Comparison of ENCODE assay signal across 14 mouse cellular contexts in genomic region chr12:109457836-109458235, GRCm38 (mm10). TPM values are rescaled to one million over a fixed set of nuclear protein-coding genes. Genes with fewer than 3 reads are reported as not detected.
A peak's percentile ranks its signal among the peaks of the same experiment; 100 is the strongest.
DNase-seq lines count a peak whose midpoint lies in the region; ATAC-seq lines count a peak whose summit lies in the region.
"Had no signal": no experiment of that assay in that cellular context is flagged by ENCODE, and none has a peak within 500 bp of the region (broad histone marks: within the 10 kb centered on the region; RNA-seq: fewer than 3 reads in every experiment).

No protein-coding gene starts in this region.

- no peak for DNase-seq in hindbrain, embryonic 10.5 days (ENCODE audit: low spot score)
- DNase-seq in midbrain, embryonic 14.5 days = no peak
- DNase-seq in liver, embryonic 13.5 days = no peak
- DNase-seq in B cell, adult 2 months = no peak
- DNase-seq: adrenal gland, postnatal 36 days; heart, adult 18-20 months; kidney, adult 18-20 months; kidney, postnatal 36 days; left cerebral cortex, postnatal 4 days; lung, postnatal 10 days; thymus, adult 18-20 months had no signal

- ATAC-seq in hindbrain, embryonic 16.5 days = no peak
- no peak for ATAC-seq in midbrain, embryonic 12.5 days (ENCODE audit: low FRiP score, low read depth)
- no peak for ATAC-seq in midbrain, embryonic 14.5 days (ENCODE audit: low FRiP score, low TSS enrichment)
- ATAC-seq in forebrain, embryonic 13.5 days = no peak
- no peak for ATAC-seq in liver, embryonic 13.5 days (ENCODE audit: low read depth)

- WGBS in hindbrain, embryonic 10.5 days = 18% methylated on average over 8 of the region's 8 CpGs
- 30% methylated on average over 8 of the region's 8 CpGs for WGBS in hindbrain, embryonic 16.5 days
- WGBS in midbrain, embryonic 12.5 days = 25% methylated on average over 8 of the region's 8 CpGs
- 16% methylated on average over 8 of the region's 8 CpGs for WGBS in midbrain, embryonic 14.5 days
- WGBS in forebrain, embryonic 13.5 days = 20% methylated on average over 8 of the region's 8 CpGs
- 42% methylated on average over 8 of the region's 8 CpGs for WGBS in liver, embryonic 13.5 days (ENCODE audit: insufficient replicate concordance)

- H3K9ac ChIP-seq in hindbrain, embryonic 16.5 days (ENCODE audit: low read depth, low read length) = no peak overlapping the region
- H3K9ac ChIP-seq in midbrain, embryonic 12.5 days (replicated peaks) = no peak overlapping the region
- no peak overlapping the region for H3K9ac ChIP-seq in midbrain, embryonic 14.5 days (replicated peaks; ENCODE audit: low read length)
- no peak overlapping the region for H3K9ac ChIP-seq in forebrain, embryonic 13.5 days
- H3K9ac ChIP-seq in liver, embryonic 13.5 days = no peak overlapping the region

- H3K4me2 ChIP-seq in hindbrain, embryonic 16.5 days (ENCODE audit: low read length) = no peak overlapping the region
- H3K4me2 ChIP-seq in midbrain, embryonic 12.5 days (replicated peaks) = no peak overlapping the region
- no peak overlapping the region for H3K4me2 ChIP-seq in midbrain, embryonic 14.5 days (ENCODE audit: low read length)
- H3K4me2 ChIP-seq in forebrain, embryonic 13.5 days = no peak overlapping the region
- H3K4me2 ChIP-seq in liver, embryonic 13.5 days = no peak overlapping the region

- peaks cover 100% of the 10 kb centered on the region for H3K27me3 ChIP-seq in hindbrain, embryonic 10.5 days (ENCODE audit: insufficient read depth, poor library complexity, severe bottlenecking)
- H3K27me3 ChIP-seq in hindbrain, embryonic 16.5 days (replicated peaks; ENCODE audit: control insufficient read depth, insufficient read depth, low read length) = peaks cover 40% of the 10 kb centered on the region
- peaks cover 98% of the 10 kb centered on the region for H3K27me3 ChIP-seq in midbrain, embryonic 12.5 days
- peaks cover 52% of the 10 kb centered on the region for H3K27me3 ChIP-seq in midbrain, embryonic 14.5 days (ENCODE audit: control insufficient read depth, insufficient read depth, low read length)
- H3K27me3 ChIP-seq in forebrain, embryonic 13.5 days = peaks cover 81% of the 10 kb centered on the region
- peaks cover 81% of the 10 kb centered on the region for H3K27me3 ChIP-seq in liver, embryonic 13.5 days

- H3K4me1 ChIP-seq in hindbrain, embryonic 10.5 days (replicated peaks) = peaks cover 74% of the 10 kb centered on the region
- peaks cover 15% of the 10 kb centered on the region for H3K4me1 ChIP-seq in hindbrain, embryonic 16.5 days (ENCODE audit: control insufficient read depth, insufficient read depth, low read depth, low read length)
- H3K4me1 ChIP-seq in midbrain, embryonic 12.5 days = peaks cover 60% of the 10 kb centered on the region
- peaks cover 38% of the 10 kb centered on the region for H3K4me1 ChIP-seq in midbrain, embryonic 14.5 days (ENCODE audit: control insufficient read depth, insufficient read depth, low read length)
- H3K4me1 ChIP-seq in forebrain, embryonic 13.5 days = peaks cover 58% of the 10 kb centered on the region
- H3K4me1 ChIP-seq in liver, embryonic 13.5 days (replicated peaks) = peaks cover 25% of the 10 kb centered on the region

- H3K9me3 ChIP-seq in hindbrain, embryonic 10.5 days = no peaks in the 10 kb centered on the region
- H3K9me3 ChIP-seq in hindbrain, embryonic 16.5 days (ENCODE audit: control insufficient read depth, low read length) = no peaks in the 10 kb centered on the region
- H3K9me3 ChIP-seq in midbrain, embryonic 12.5 days = no peaks in the 10 kb centered on the region
- H3K9me3 ChIP-seq in midbrain, embryonic 14.5 days (ENCODE audit: control insufficient read depth, low read length) = no peaks in the 10 kb centered on the region
- H3K9me3 ChIP-seq in forebrain, embryonic 13.5 days (replicated peaks) = no peaks in the 10 kb centered on the region
- no peaks in the 10 kb centered on the region for H3K9me3 ChIP-seq in liver, embryonic 13.5 days (replicated peaks)

- H3K4me3 ChIP-seq in hindbrain, embryonic 10.5 days = peak overlapping the region; percentile 11; the same call in 1 of the 2 replicates
- no peak overlapping the region for H3K4me3 ChIP-seq in hindbrain, embryonic 16.5 days (ENCODE audit: low read length)
- no peak overlapping the region for H3K4me3 ChIP-seq in midbrain, embryonic 12.5 days
- H3K4me3 ChIP-seq in midbrain, embryonic 14.5 days (replicated peaks; ENCODE audit: low read depth, low read length) = no peak overlapping the region
- H3K4me3 ChIP-seq in forebrain, embryonic 13.5 days = no peak overlapping the region
- H3K4me3 ChIP-seq in liver, embryonic 13.5 days (replicated peaks) = no peak overlapping the region

- 0 out of 2 replicates have a peak, but pooled peaks cover 6% of the 10 kb centered on the region for H3K36me3 ChIP-seq in hindbrain, embryonic 10.5 days
- H3K36me3 ChIP-seq in hindbrain, embryonic 16.5 days (ENCODE audit: control insufficient read depth, insufficient read depth, low read length) = no peaks in the 10 kb centered on the region
- H3K36me3 ChIP-seq in midbrain, embryonic 12.5 days = no peaks in the 10 kb centered on the region
- no peaks in the 10 kb centered on the region for H3K36me3 ChIP-seq in midbrain, embryonic 14.5 days (ENCODE audit: control insufficient read depth, insufficient read depth, low read length)
- no peaks in the 10 kb centered on the region for H3K36me3 ChIP-seq in forebrain, embryonic 13.5 days (ENCODE audit: poor library complexity, severe bottlenecking)
- H3K36me3 ChIP-seq in liver, embryonic 13.5 days = peaks cover 14% of the 10 kb centered on the region; the same call in 1 of the 2 replicates

- H3K27ac ChIP-seq in hindbrain, embryonic 10.5 days = peak overlapping the region; percentile 67
- H3K27ac ChIP-seq in hindbrain, embryonic 16.5 days (ENCODE audit: low read depth, low read length) = no peak overlapping the region
- H3K27ac ChIP-seq in midbrain, embryonic 12.5 days (replicated peaks) = peak overlapping the region; percentile 73
- no peak overlapping the region for H3K27ac ChIP-seq in midbrain, embryonic 14.5 days (replicated peaks; ENCODE audit: low read depth, low read length)
- peak overlapping the region; percentile 48; the same call in 1 of the 2 replicates for H3K27ac ChIP-seq in forebrain, embryonic 13.5 days
- H3K27ac ChIP-seq in liver, embryonic 13.5 days = peak overlapping the region; percentile 53

RNA-seq across cellular contexts. Expression of gene Dlk1, which starts 5.2 kb away (rescaled TPM):
- 64.4 and 82.8 TPM in 2 replicates for polyA plus RNA-seq in hindbrain, embryonic 10.5 days (2016; fragmentation: Nextera tagmentation; extraction: Ambion mirVana)
- polyA plus RNA-seq in hindbrain, embryonic 16.5 days (2015; fragmentation: Nextera tagmentation; extraction: Ambion mirVana) = 57.7 and 84.8 TPM in 2 replicates
- 87.5 and 95.9 TPM in 2 replicates for polyA plus RNA-seq in midbrain, embryonic 12.5 days (2016; fragmentation: Nextera tagmentation; extraction: Ambion mirVana)
- polyA plus RNA-seq in midbrain, embryonic 14.5 days (2014; fragmentation: Nextera tagmentation; extraction: Ambion mirVana) = 50.3 and 51.4 TPM in 2 replicates
- 69.3 and 118 TPM in 2 replicates for polyA plus RNA-seq in forebrain, embryonic 13.5 days (2015; fragmentation: Nextera tagmentation; extraction: Ambion mirVana)
- 470 and 508 TPM in 2 replicates for polyA plus RNA-seq in liver, embryonic 13.5 days (2015; fragmentation: Nextera tagmentation; extraction: Ambion mirVana)

Comparison
In these comparisons a context has a peak if more than half of its experiments do, and no peak if none do; other contexts are left out.
1. H3K27ac ChIP-seq: peak in hindbrain, embryonic 10.5 days (single experiment), midbrain, embryonic 12.5 days (single experiment), forebrain, embryonic 13.5 days (single experiment) and liver, embryonic 13.5 days (single experiment); none in hindbrain, embryonic 16.5 days (single experiment) and midbrain, embryonic 14.5 days (single experiment).